22 mouse cellular contexts compared by ENCODE assay signal in the genomic region with DNA sequence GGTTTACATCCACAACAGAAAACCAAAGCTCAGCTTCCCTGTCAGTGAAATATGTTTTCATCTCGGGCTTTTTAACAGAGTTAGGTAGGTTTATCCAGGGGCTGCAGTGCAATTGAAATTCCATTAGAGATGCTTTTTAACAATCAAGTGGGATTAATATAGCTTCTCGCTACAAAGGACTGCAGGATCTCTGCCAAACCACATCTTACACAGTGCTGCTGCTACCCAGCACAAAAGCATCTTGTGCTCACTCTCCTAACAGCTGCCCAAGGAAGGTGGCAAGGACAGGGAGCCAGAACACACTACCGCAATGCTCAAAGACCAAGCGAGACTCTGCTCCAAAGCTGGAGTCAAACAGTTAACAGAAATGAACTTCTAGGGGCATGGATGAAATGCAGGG.
DNase-seq lines count a peak whose midpoint lies in the region; ATAC-seq lines count a peak whose summit lies in the region.
"Had no signal": no experiment of that assay in that cellular context is flagged by ENCODE, and none has a peak within 500 bp of the region (broad histone marks: within the 10 kb centered on the region; RNA-seq: fewer than 3 reads in every experiment).

No protein-coding gene starts in this region.

- peak; percentile 76; the same call in 1 of the 2 replicates for ATAC-seq in embryonic facial prominence, embryonic 14.5 days (ENCODE audit: low read depth)
- ATAC-seq in midbrain, embryonic 15.5 days (replicated peaks): 0 out of 2 replicates have a peak, but pooled peaks have one; percentile 45
- no peak for ATAC-seq in forebrain, embryonic 15.5 days (replicated peaks)
- ATAC-seq: activated CD4-positive, CD25-positive, alpha-beta regulatory T cell, adult 4 months; CD4-positive, CD25-positive, alpha-beta regulatory T cell, adult 4 months; forebrain, embryonic 13.5 days; forebrain, embryonic 16.5 days had no signal

- H3K4me1 ChIP-seq in embryonic facial prominence, embryonic 14.5 days (ENCODE audit: control insufficient read depth, insufficient read depth, low read length): no peaks in the 10 kb centered on the region
- H3K4me1 ChIP-seq in embryonic facial prominence, embryonic 10.5 days: no peaks in the 10 kb centered on the region
- H3K4me1 ChIP-seq in midbrain, embryonic 15.5 days: no peaks in the 10 kb centered on the region
- no peaks in the 10 kb centered on the region for H3K4me1 ChIP-seq in midbrain, embryonic 10.5 days
- H3K4me1 ChIP-seq in forebrain, embryonic 15.5 days: no peaks in the 10 kb centered on the region
- H3K4me1 ChIP-seq: embryonic facial prominence, embryonic 13.5 days had no signal

- no peak overlapping the region for H3K27ac ChIP-seq in embryonic facial prominence, embryonic 14.5 days (replicated peaks; ENCODE audit: low read depth, low read length)
- H3K27ac ChIP-seq in embryonic facial prominence, embryonic 10.5 days (replicated peaks): no peak overlapping the region
- no peak overlapping the region for H3K27ac ChIP-seq in midbrain, embryonic 15.5 days
- no peak overlapping the region for H3K27ac ChIP-seq in midbrain, embryonic 10.5 days (replicated peaks)
- no peak overlapping the region for H3K27ac ChIP-seq in forebrain, embryonic 15.5 days (replicated peaks)
- H3K27ac ChIP-seq: embryonic facial prominence, embryonic 13.5 days; forebrain, embryonic 13.5 days had no signal

- H3K36me3 ChIP-seq in embryonic facial prominence, embryonic 14.5 days (ENCODE audit: control insufficient read depth, insufficient read depth, low read length): no peaks in the 10 kb centered on the region
- H3K36me3 ChIP-seq in embryonic facial prominence, embryonic 10.5 days (replicated peaks): no peaks in the 10 kb centered on the region
- no peaks in the 10 kb centered on the region for H3K36me3 ChIP-seq in midbrain, embryonic 15.5 days (replicated peaks)
- no peaks in the 10 kb centered on the region for H3K36me3 ChIP-seq in midbrain, embryonic 10.5 days
- no peaks in the 10 kb centered on the region for H3K36me3 ChIP-seq in forebrain, embryonic 15.5 days
- H3K36me3 ChIP-seq: embryonic facial prominence, embryonic 13.5 days; G1E had no signal

- peak; percentile 50 for DNase-seq in embryonic facial prominence, embryonic 14.5 days (ENCODE audit: low spot score)
- DNase-seq in embryonic facial prominence, embryonic 10.5 days (ENCODE audit: low spot score): no peak
- no peak for DNase-seq in midbrain, embryonic 10.5 days (ENCODE audit: low spot score)
- peak; percentile 51 for DNase-seq in brain, adult 2 months (ENCODE audit: low read depth, low spot score)
- DNase-seq in thymus, postnatal 36 days: no peak
- DNase-seq: adrenal gland, adult 8-10 months; adrenal gland, postnatal 14 days; adrenal gland, postnatal 36 days; B cell, adult 2 months; cerebellum, adult 11-12 months; cerebellum, adult 2 months; cerebellum, adult 9-10 months; cerebellum, postnatal 10 days; cerebellum, postnatal 25 days had no signal

- no peak overlapping the region for H3K4me2 ChIP-seq in embryonic facial prominence, embryonic 14.5 days (ENCODE audit: low read depth, low read length)
- no peak overlapping the region for H3K4me2 ChIP-seq in midbrain, embryonic 15.5 days
- H3K4me2 ChIP-seq in forebrain, embryonic 15.5 days (replicated peaks): no peak overlapping the region
- H3K4me2 ChIP-seq: embryonic facial prominence, embryonic 13.5 days; forebrain, embryonic 13.5 days had no signal

- H3K4me3 ChIP-seq in embryonic facial prominence, embryonic 14.5 days (ENCODE audit: low read depth, low read length): no peak overlapping the region
- H3K4me3 ChIP-seq in embryonic facial prominence, embryonic 10.5 days: no peak overlapping the region
- no peak overlapping the region for H3K4me3 ChIP-seq in midbrain, embryonic 15.5 days
- H3K4me3 ChIP-seq in midbrain, embryonic 10.5 days: no peak overlapping the region
- no peak overlapping the region for H3K4me3 ChIP-seq in forebrain, embryonic 15.5 days
- H3K4me3 ChIP-seq: embryonic facial prominence, embryonic 13.5 days; forebrain, embryonic 13.5 days had no signal

- no peaks in the 10 kb centered on the region for H3K27me3 ChIP-seq in embryonic facial prominence, embryonic 14.5 days (replicated peaks; ENCODE audit: control insufficient read depth, insufficient read depth, low read length)
- H3K27me3 ChIP-seq in embryonic facial prominence, embryonic 10.5 days (replicated peaks; ENCODE audit: low read depth, poor library complexity, severe bottlenecking): no peaks in the 10 kb centered on the region
- H3K27me3 ChIP-seq in midbrain, embryonic 15.5 days (replicated peaks): no peaks in the 10 kb centered on the region
- H3K27me3 ChIP-seq in midbrain, embryonic 10.5 days (ENCODE audit: low read depth, poor library complexity, severe bottlenecking): no peaks in the 10 kb centered on the region
- no peaks in the 10 kb centered on the region for H3K27me3 ChIP-seq in forebrain, embryonic 15.5 days
- H3K27me3 ChIP-seq: embryonic facial prominence, embryonic 13.5 days; forebrain, embryonic 13.5 days had no signal

- no peaks in the 10 kb centered on the region for H3K9me3 ChIP-seq in embryonic facial prominence, embryonic 14.5 days (ENCODE audit: control insufficient read depth, low read length)
- H3K9me3 ChIP-seq in embryonic facial prominence, embryonic 10.5 days: no peaks in the 10 kb centered on the region
- H3K9me3 ChIP-seq in midbrain, embryonic 15.5 days: no peaks in the 10 kb centered on the region
- H3K9me3 ChIP-seq in midbrain, embryonic 10.5 days (replicated peaks): no peaks in the 10 kb centered on the region
- H3K9me3 ChIP-seq in forebrain, embryonic 15.5 days: no peaks in the 10 kb centered on the region
- H3K9me3 ChIP-seq: embryonic facial prominence, embryonic 13.5 days; forebrain, embryonic 13.5 days; G1E had no signal

- no peak overlapping the region for H3K9ac ChIP-seq in embryonic facial prominence, embryonic 14.5 days (ENCODE audit: low read depth, low read length)
- no peak overlapping the region for H3K9ac ChIP-seq in midbrain, embryonic 15.5 days
- H3K9ac ChIP-seq in forebrain, embryonic 15.5 days (replicated peaks): no peak overlapping the region
- H3K9ac ChIP-seq: embryonic facial prominence, embryonic 13.5 days; forebrain, embryonic 13.5 days had no signal

- WGBS in embryonic facial prominence, embryonic 14.5 days: 48% methylated on average over 4 of the region's 4 CpGs
- 85% methylated on average over 4 of the region's 4 CpGs for WGBS in embryonic facial prominence, embryonic 10.5 days
- WGBS in midbrain, embryonic 15.5 days: 60% methylated on average over 4 of the region's 4 CpGs
- WGBS in midbrain, embryonic 10.5 days: 83% methylated on average over 4 of the region's 4 CpGs
- WGBS in forebrain, embryonic 15.5 days: 60% methylated on average over 4 of the region's 4 CpGs

Comparison
In these comparisons a context has a peak if more than half of its experiments do, and no peak if none do; other contexts are left out.
1. DNase-seq: peak in embryonic facial prominence, embryonic 14.5 days (single experiment) and brain, adult 2 months (single experiment); none in embryonic facial prominence, embryonic 10.5 days (single experiment), midbrain, embryonic 10.5 days (single experiment) and thymus, postnatal 36 days (0 of 2).